Mouse (Mus musculus): Measurements from ENCODE around the gene Teddm2. TPM values are rescaled to one million over a fixed set of nuclear protein-coding genes. Genes with fewer than 3 reads are reported as not detected.

Gene Teddm2
- total RNA-seq (2023), result under 1 TPM; 0.33 to 0.55 TPM

DNA sequence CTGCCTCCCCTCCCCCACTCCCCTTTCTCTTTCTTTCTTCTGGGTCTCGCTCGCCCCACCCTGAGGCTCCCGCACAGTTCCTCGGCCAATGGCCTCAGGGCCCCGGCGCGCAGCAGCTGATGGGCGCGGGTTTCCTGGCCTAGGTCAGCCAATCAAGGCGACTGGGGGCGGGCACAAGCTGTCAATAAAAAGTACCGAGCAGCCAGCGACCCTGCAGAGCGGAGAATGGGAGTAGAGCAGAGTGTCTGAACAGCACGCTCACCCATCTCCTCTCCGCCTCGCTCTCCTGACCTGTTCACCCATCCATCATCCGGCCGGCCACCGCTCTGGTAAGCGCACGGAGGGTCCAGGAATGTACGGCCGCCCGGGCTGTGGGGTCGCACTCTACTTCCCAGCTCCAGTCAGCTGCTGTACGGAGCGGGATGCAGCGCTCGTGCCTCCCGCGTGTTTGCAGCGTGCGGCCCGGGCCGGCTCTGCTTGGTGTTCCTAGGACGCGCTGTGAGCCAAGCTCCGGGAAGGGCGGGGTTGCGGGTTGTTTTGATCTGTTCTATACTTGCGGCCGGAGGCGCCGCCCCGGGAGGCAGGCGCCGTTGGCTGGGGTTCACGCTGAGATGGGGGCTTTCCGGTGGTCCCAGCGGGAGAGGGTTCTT lies at the start of gene Teddm2, which contains the start of gene Glul:
Teddm2 (minus strand) TSS at position 498 of the 650 bp plus-strand sequence.
Glul (plus strand) TSS at position 214 of the 650 bp plus-strand sequence.

GRCm38 (mm10) chr1:153891442-153891841 lies 8.6 kb downstream of the Teddm2 start, which contains the start of gene Teddm1a:
Gene Teddm1a (plus strand): TSS chr1:153891742.

GRCm38 (mm10) chr1:153874045-153874444 lies 26.0 kb downstream of the Teddm2 start, which contains the start of gene Teddm1b:
Gene Teddm1b (plus strand): TSS chr1:153874345.

GRCm38 (mm10) chr1:153844042-153844441 lies 56.0 kb downstream of the Teddm2 start, which contains the start of gene Rgsl1:
Gene Rgsl1 (minus strand): TSS chr1:153844142.

Other genes with a start within 250 kb of the Teddm2 start
- not detected for gene Rgs8, start 247.2 kb downstream of the Teddm2 start, total RNA-seq (2023)
- not detected for gene Rgs16, start 159.9 kb downstream of the Teddm2 start, total RNA-seq (2023)
- gene Rnasel, start 150.8 kb downstream of the Teddm2 start, total RNA-seq (2023), result 10 to 100 TPM; 40.0 to 45.5 TPM
- gene Rgsl1, start 56.1 kb downstream of the Teddm2 start, total RNA-seq (2023), result not detected
- gene Teddm1b, start 25.9 kb downstream of the Teddm2 start, total RNA-seq (2023), result under 1 TPM in 1 of 2 experiments, not detected in 1; 0.18 TPM
- gene Teddm1a, start 8.5 kb downstream of the Teddm2 start, total RNA-seq (2023), result not detected
- gene Glul, start 284 bp downstream of the Teddm2 start, total RNA-seq (2023), result 100 to 1,000 TPM; 411 to 441 TPM